Mouse (Mus musculus): ENCODE results near the gene Nfe2l2. TPM values are rescaled to one million over a fixed set of nuclear protein-coding genes. Genes with fewer than 3 reads are reported as not detected.
"Not testable (repeated sequence)": the region's sequence is repeated elsewhere in the genome, so short reads cannot be mapped to it uniquely, and the experiment has no call there.

Gene Nfe2l2
- total RNA-seq, 4 experiments from 2014 or later: 57.9 to 75.1 (median 64.5) TPM

- DNase-seq (ENCODE audit: low spot score): no peak
These were observed 8.6 kb upstream of the Nfe2l2 start for GRCm38 (mm10) chr2:75713083-75713482.

- no peak for DNase-seq (ENCODE audit: low spot score)
These were observed 3.0 kb upstream of the Nfe2l2 start for GRCm38 (mm10) chr2:75707420-75707819.

GRCm38 (mm10) chr2:75706435-75706834, 2.0 kb upstream of the Nfe2l2 start:
- DNase-seq (ENCODE audit: low spot score): no peak

DNA sequence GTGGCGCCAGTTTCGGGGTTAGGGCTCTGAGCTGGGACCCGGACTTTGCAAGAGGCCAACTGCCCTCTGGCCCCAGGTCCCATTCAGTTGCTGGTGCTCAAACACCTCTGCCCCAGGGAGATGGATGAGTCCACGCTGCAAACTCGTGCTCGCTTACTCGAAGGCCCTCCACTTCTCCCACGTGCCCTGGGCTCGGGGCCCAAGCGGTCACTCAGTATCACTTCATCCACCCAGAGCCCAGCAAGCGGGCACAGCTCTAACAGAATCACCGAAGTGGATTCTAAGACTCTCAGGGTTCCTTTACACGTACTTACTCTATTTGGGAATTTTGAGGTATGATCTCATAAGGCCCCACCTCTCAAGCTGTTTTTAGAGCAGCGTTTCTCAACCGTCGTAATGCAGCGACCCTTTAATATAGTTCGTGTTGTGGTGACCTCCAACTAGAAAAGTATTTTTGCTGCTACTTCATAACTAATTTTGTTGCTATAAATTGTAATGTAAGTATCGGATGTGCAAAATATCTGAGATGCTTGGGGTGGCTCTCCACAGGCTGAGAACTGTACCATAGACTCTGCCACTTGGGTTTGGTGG, 816 bp upstream of the Nfe2l2 start:
- no peak for DNase-seq (ENCODE audit: low spot score)

- peak; percentile 96 for DNase-seq (ENCODE audit: low spot score)
These were observed 863 bp downstream of the Nfe2l2 start for GRCm38 (mm10) chr2:75703375-75704181.

DNA sequence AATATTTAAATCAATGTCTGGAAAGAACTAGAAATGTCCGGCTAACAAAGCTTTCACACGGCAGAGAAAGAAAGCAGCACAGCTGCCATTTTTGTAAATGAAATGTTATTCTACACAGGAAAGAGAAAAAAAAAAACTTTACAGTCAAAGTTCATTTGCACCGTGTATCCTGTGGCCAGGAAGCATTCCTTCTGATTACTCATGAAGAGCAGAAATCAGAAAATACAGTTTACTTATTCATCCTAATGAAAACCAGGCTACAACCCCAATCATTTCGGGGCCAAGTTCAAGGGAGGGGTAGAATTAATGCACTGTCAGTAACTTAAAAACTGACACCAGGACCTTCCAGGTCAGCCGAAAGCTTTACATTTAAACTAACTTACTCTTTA, 1.9 kb downstream of the Nfe2l2 start:
- DNase-seq (ENCODE audit: low spot score): no peak

- no peak for DNase-seq (ENCODE audit: low spot score)
These were observed 2.4 kb downstream of the Nfe2l2 start for GRCm38 (mm10) chr2:75701822-75702587.

DNA sequence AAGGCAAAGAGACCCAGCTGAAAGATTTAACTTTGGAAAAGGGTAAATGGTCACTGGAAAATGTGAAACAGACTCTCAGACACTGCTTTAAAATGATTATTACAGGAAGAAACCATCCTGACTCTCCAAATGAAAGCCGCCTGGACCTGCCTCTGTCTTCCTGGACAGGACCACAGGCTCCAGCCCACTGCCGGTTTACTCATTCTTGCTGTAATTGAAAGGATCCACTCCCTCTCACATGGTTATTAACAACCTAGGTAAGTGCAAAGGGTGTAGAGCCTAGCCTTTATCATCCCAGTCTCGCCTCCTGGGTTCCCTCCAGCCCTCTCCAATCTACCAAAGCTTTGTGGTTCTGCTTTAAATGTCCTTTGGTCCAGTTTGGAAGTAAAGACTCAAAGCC, 3.2 kb downstream of the Nfe2l2 start:
- DNase-seq (ENCODE audit: low spot score): no peak

GRCm38 (mm10) chr2:75700543-75700942, 3.9 kb downstream of the Nfe2l2 start:
- no peak for DNase-seq (ENCODE audit: low spot score)

- no peak for DNase-seq (ENCODE audit: low spot score)
These were observed 5.6 kb downstream of the Nfe2l2 start for GRCm38 (mm10) chr2:75698874-75699273.

DNA sequence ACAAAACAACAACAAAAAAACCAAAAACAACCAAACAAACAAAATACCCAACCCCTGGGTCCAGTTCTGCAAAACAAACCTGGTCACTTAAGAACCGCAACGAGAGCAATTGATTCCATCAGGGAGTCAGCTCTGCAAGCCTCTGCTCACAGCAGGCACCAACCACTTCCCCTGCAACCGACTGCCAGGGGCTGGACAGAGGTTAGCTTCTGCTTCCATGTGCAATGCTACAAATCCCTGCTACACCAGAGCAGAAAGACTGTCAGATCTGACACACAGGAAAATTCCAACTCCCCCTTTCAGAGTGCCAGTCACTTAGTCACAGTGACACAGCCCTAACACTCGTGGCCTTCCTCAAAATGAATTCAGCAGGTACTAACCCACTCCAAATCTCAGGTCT, 6.4 kb downstream of the Nfe2l2 start:
- no peak for DNase-seq (ENCODE audit: low spot score)

GRCm38 (mm10) chr2:75697222-75697621, 7.2 kb downstream of the Nfe2l2 start:
- no peak for DNase-seq (ENCODE audit: low spot score)

DNA sequence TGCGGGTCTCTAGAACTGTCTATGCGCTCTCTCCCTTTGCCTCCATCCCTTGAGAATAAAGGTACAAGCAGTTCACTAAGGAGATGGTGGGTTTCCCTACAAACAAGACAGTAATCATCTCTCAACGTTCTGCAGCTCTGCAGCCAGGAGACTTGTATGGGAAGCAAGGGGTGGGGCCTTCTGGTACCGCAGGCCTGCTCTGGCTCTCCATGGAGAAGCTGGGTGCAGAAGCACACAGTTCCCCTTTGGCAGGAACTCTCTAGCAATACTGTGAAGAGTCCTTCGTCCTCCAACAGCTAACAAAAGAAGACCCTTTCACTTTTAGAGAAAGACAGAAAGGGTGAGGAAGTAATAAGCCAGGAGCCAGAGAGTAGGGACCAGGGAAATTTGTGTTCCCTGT, 8.1 kb downstream of the Nfe2l2 start:
- DNase-seq (ENCODE audit: low spot score): no peak

DNA sequence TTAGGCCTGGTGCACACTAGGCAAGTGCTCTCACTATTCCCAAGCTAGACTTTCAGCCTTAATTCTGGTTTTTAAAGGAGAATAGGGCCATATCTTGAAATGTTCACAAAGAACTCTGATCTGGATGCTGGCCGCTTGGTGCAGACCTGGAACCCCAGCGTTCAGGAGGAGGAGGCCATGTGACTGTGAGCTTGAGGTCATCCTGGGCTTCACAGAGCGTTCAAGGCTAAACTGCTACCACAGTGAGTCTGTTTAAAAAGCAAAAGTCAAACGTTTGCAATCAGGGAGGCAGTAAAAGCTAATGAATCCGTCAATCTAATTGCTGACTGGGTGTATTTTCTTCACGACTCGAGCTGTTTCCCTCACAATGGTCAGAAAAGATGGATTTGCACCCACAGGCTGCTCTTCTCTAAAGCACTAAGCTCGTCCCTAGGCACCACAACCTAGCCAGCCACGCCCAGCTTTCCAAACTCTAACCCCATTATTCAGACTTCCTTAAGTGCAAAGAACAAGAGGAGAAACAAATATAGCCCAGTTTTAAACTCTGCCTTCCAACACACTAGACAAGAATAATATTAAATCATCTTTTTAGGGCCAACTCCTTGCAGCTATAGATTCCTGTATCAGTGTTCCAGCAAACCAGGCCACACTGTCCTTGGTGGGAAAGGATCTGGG, 8.6 kb downstream of the Nfe2l2 start:
- no peak for DNase-seq (ENCODE audit: low spot score)

GRCm38 (mm10) chr2:75694926-75695325, 9.5 kb downstream of the Nfe2l2 start:
- DNase-seq (ENCODE audit: low spot score): not testable (repeated sequence)

DNA sequence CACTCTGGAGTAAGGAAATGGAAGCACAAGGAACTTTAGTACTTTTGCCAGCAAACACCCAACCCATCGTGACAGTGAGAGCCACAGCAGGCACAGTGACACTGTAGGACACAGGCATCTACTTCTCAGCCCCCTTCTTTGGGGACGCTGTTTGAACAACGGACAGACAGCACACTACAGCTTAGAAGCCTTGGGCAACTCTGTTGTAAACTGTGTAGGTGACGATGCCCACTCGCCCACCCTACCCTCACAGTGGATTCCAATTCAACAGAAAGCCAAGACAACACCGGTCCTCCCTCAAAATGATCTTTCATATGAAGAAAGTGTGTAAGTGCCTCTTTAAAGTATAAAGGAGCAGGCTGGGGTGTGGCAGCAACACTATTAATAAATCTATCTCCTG, 12.1 kb downstream of the Nfe2l2 start:
- DNase-seq (ENCODE audit: low spot score): no peak

GRCm38 (mm10) chr2:75691316-75691715, 13.1 kb downstream of the Nfe2l2 start:
- no peak for DNase-seq (ENCODE audit: low spot score)

DNA sequence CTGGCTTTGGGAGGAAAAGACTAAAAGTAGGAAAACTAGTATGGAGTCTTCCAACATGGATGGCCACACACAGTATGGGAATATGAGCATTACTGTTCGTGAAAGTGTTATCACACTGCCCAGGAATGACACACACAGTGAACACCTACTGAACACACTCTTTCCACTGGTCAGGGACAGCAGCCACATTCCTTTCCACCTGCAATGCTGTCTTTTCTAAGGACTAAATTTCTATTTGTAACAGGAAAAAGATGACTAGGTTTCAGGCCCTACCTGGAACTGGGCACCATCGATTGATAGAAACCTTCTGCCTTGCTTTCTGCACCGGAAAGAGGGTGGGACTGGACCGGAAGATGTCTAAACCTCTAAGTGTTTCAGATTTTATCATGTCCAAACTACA, 13.8 kb downstream of the Nfe2l2 start:
- DNase-seq (ENCODE audit: low spot score): no peak

GRCm38 (mm10) chr2:75689482-75690158, 14.8 kb downstream of the Nfe2l2 start:
- DNase-seq (ENCODE audit: low spot score): no peak

- DNase-seq (ENCODE audit: low spot score): no peak
These were observed 15.5 kb downstream of the Nfe2l2 start for GRCm38 (mm10) chr2:75688901-75689300.

DNA sequence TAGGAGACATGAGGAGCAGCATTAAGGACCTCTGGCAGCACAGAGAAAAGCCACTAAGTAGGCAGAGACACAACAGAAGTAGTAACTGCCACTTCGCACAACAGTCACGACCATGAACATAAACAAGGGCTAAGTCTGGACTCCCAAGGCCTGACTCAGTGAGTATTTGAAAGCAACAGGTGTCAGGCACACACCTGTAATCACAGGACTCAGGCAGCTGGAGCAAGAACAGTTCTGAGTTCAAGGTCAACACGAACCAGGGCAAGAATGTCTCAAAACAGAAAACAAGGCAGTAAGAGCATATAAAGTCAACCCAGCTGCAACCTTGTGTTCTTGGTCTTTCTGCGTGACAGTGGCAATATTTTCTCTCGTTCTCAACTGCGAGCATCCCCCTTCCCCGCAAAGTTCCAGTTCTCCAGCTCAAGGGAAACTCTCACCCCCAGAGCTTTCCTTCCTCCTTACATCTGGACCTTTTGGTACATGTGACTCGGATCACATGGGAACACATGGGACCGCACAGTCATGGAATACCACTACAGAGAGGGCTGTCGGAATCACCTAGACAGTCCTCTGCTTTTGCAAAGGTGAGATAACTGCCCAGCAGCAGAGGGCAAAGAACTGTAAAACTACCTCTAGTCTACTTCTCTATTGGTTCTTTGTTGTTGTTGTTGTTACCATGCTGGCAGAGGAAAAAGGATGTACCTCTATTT, 17.2 kb downstream of the Nfe2l2 start:
- no peak for DNase-seq (ENCODE audit: low spot score)
